Mouse (Mus musculus): Measurements from ENCODE around the gene Hpcal1. TPM values are rescaled to one million over a fixed set of nuclear protein-coding genes. Genes with fewer than 3 reads are reported as not detected.
"Not testable (repeated sequence)": the region's sequence is repeated elsewhere in the genome, so short reads cannot be mapped to it uniquely, and the experiment has no call there.

Gene Hpcal1
- polyA plus RNA-seq, 1 experiment = 65.5 TPM

GRCm38 (mm10) chr12:17762286-17762933 lies 71.8 kb downstream of the Hpcal1 start:
- Histone ChIP-seq H3K9me3 (replicated peaks; ENCODE audit: control insufficient read depth, insufficient read depth, low read length, poor library complexity, severe bottlenecking) (no peaks in the 10 kb centered on the region; the same call in 1 of the 2 replicates), H3K4me3 (ENCODE audit: low read depth, low read length) (no peak overlapping the region), H3K9ac (ENCODE audit: low read depth, poor library complexity, severe bottlenecking) (no peak overlapping the region), H3K4me1 (ENCODE audit: control insufficient read depth, insufficient read depth, low read length) (peaks cover 5% of the 10 kb centered on the region), H3K36me3 (ENCODE audit: control insufficient read depth, insufficient read depth, low read length, poor library complexity, severe bottlenecking) (no peaks in the 10 kb centered on the region), H3K27me3 (ENCODE audit: control insufficient read depth, insufficient read depth, low read length, poor library complexity, severe bottlenecking) (no peaks in the 10 kb centered on the region), H3K27ac (ENCODE audit: insufficient read depth, low read length) (no peak overlapping the region)
- TF ChIP-seq POLR2A (IDR thresholded peaks at IDR 0.05; ENCODE audit: insufficient read depth, low read length) = no peak
- peak; percentile 78; the same call in 1 of the 2 replicates for TF ChIP-seq EP300 (IDR thresholded peaks at IDR 0.05; ENCODE audit: insufficient read depth, low read depth, low read length)

- H3K36me3 ChIP-seq (ENCODE audit: control insufficient read depth, insufficient read depth, low read length, poor library complexity, severe bottlenecking) = no peaks in the 10 kb centered on the region
- no peak overlapping the region for H3K27ac ChIP-seq (ENCODE audit: insufficient read depth, low read length)
- TF ChIP-seq POLR2A (IDR thresholded peaks at IDR 0.05; ENCODE audit: insufficient read depth, low read length) (no peak), CTCF (IDR thresholded peaks at IDR 0.05; ENCODE audit: low read depth, low read length) (no peak), EP300 (IDR thresholded peaks at IDR 0.05; ENCODE audit: insufficient read depth, low read depth, low read length) (no peak)
- no peaks in the 10 kb centered on the region for H3K27me3 ChIP-seq (ENCODE audit: control insufficient read depth, insufficient read depth, low read length, poor library complexity, severe bottlenecking)
- peaks cover 5% of the 10 kb centered on the region for H3K4me1 ChIP-seq (ENCODE audit: control insufficient read depth, insufficient read depth, low read length)
- no peaks in the 10 kb centered on the region; the same call in 1 of the 2 replicates for H3K9me3 ChIP-seq (replicated peaks; ENCODE audit: control insufficient read depth, insufficient read depth, low read length, poor library complexity, severe bottlenecking)
- no peak overlapping the region for H3K4me3 ChIP-seq (ENCODE audit: low read depth, low read length)
- no peak overlapping the region for H3K9ac ChIP-seq (ENCODE audit: low read depth, poor library complexity, severe bottlenecking)
These were observed 72.4 kb downstream of the Hpcal1 start for GRCm38 (mm10) chr12:17763054-17763453.

- Histone ChIP-seq H3K27me3 (ENCODE audit: control insufficient read depth, insufficient read depth, low read length, poor library complexity, severe bottlenecking) (no peaks in the 10 kb centered on the region), H3K4me3 (ENCODE audit: low read depth, low read length) (no peak overlapping the region), H3K9ac (ENCODE audit: low read depth, poor library complexity, severe bottlenecking) (no peak overlapping the region), H3K27ac (ENCODE audit: insufficient read depth, low read length) (no peak overlapping the region), H3K36me3 (ENCODE audit: control insufficient read depth, insufficient read depth, low read length, poor library complexity, severe bottlenecking) (no peaks in the 10 kb centered on the region), H3K9me3 (replicated peaks; ENCODE audit: control insufficient read depth, insufficient read depth, low read length, poor library complexity, severe bottlenecking) (no peaks in the 10 kb centered on the region; the same call in 1 of the 2 replicates), H3K4me1 (ENCODE audit: control insufficient read depth, insufficient read depth, low read length) (peaks cover 5% of the 10 kb centered on the region)
- TF ChIP-seq EP300 (IDR thresholded peaks at IDR 0.05; ENCODE audit: insufficient read depth, low read depth, low read length) = no peak
- TF ChIP-seq CTCF (IDR thresholded peaks at IDR 0.05; ENCODE audit: low read depth, low read length) = no peak
- TF ChIP-seq POLR2A (IDR thresholded peaks at IDR 0.05; ENCODE audit: insufficient read depth, low read length) = no peak
These were observed 73.3 kb downstream of the Hpcal1 start for GRCm38 (mm10) chr12:17764005-17764404.

- H3K4me3 ChIP-seq (ENCODE audit: low read depth, low read length); H3K4me1 ChIP-seq (ENCODE audit: control insufficient read depth, insufficient read depth, low read length); H3K27ac ChIP-seq (ENCODE audit: insufficient read depth, low read length); H3K36me3 ChIP-seq (ENCODE audit: control insufficient read depth, insufficient read depth, low read length, poor library complexity, severe bottlenecking); H3K9ac ChIP-seq (ENCODE audit: low read depth, poor library complexity, severe bottlenecking); H3K9me3 ChIP-seq (replicated peaks; ENCODE audit: control insufficient read depth, insufficient read depth, low read length, poor library complexity, severe bottlenecking); H3K27me3 ChIP-seq (ENCODE audit: control insufficient read depth, insufficient read depth, low read length, poor library complexity, severe bottlenecking): not testable (repeated sequence)
These were observed 76.9 kb downstream of the Hpcal1 start for GRCm38 (mm10) chr12:17767567-17767966.

- H3K27me3 ChIP-seq (ENCODE audit: control insufficient read depth, insufficient read depth, low read length, poor library complexity, severe bottlenecking) = no peaks in the 10 kb centered on the region
- no peak overlapping the region for H3K9ac ChIP-seq (ENCODE audit: low read depth, poor library complexity, severe bottlenecking)
- no peak overlapping the region for H3K27ac ChIP-seq (ENCODE audit: insufficient read depth, low read length)
- H3K36me3 ChIP-seq (ENCODE audit: control insufficient read depth, insufficient read depth, low read length, poor library complexity, severe bottlenecking) = no peaks in the 10 kb centered on the region
- H3K9me3 ChIP-seq (replicated peaks; ENCODE audit: control insufficient read depth, insufficient read depth, low read length, poor library complexity, severe bottlenecking) = no peaks in the 10 kb centered on the region
- no peaks in the 10 kb centered on the region for H3K4me1 ChIP-seq (ENCODE audit: control insufficient read depth, insufficient read depth, low read length)
- H3K4me3 ChIP-seq (ENCODE audit: low read depth, low read length) = no peak overlapping the region
- TF ChIP-seq EP300 (IDR thresholded peaks at IDR 0.05; ENCODE audit: insufficient read depth, low read depth, low read length) (no peak), POLR2A (IDR thresholded peaks at IDR 0.05; ENCODE audit: insufficient read depth, low read length) (no peak), CTCF (IDR thresholded peaks at IDR 0.05; ENCODE audit: low read depth, low read length) (no peak)
These were observed 79.0 kb downstream of the Hpcal1 start for GRCm38 (mm10) chr12:17769476-17770172.

- H3K4me3 ChIP-seq (ENCODE audit: low read depth, low read length) = no peak overlapping the region
- H3K9me3 ChIP-seq (replicated peaks; ENCODE audit: control insufficient read depth, insufficient read depth, low read length, poor library complexity, severe bottlenecking) = no peaks in the 10 kb centered on the region
- TF ChIP-seq POLR2A (IDR thresholded peaks at IDR 0.05; ENCODE audit: insufficient read depth, low read length) (no peak), CTCF (IDR thresholded peaks at IDR 0.05; ENCODE audit: low read depth, low read length) (no peak), EP300 (IDR thresholded peaks at IDR 0.05; ENCODE audit: insufficient read depth, low read depth, low read length) (no peak)
- no peaks in the 10 kb centered on the region for H3K27me3 ChIP-seq (ENCODE audit: control insufficient read depth, insufficient read depth, low read length, poor library complexity, severe bottlenecking)
- H3K9ac ChIP-seq (ENCODE audit: low read depth, poor library complexity, severe bottlenecking) = no peak overlapping the region
- H3K4me1 ChIP-seq (ENCODE audit: control insufficient read depth, insufficient read depth, low read length) = no peaks in the 10 kb centered on the region
- H3K27ac ChIP-seq (ENCODE audit: insufficient read depth, low read length) = no peak overlapping the region
- H3K36me3 ChIP-seq (ENCODE audit: control insufficient read depth, insufficient read depth, low read length, poor library complexity, severe bottlenecking) = no peaks in the 10 kb centered on the region
These were observed 79.9 kb downstream of the Hpcal1 start for GRCm38 (mm10) chr12:17770538-17770937.

GRCm38 (mm10) chr12:17773721-17774120 lies 83.1 kb downstream of the Hpcal1 start:
- not testable (repeated sequence) for H3K4me1 ChIP-seq (ENCODE audit: control insufficient read depth, insufficient read depth, low read length); H3K4me3 ChIP-seq (ENCODE audit: low read depth, low read length); H3K27ac ChIP-seq (ENCODE audit: insufficient read depth, low read length); H3K9ac ChIP-seq (ENCODE audit: low read depth, poor library complexity, severe bottlenecking); H3K36me3 ChIP-seq (ENCODE audit: control insufficient read depth, insufficient read depth, low read length, poor library complexity, severe bottlenecking); H3K27me3 ChIP-seq (ENCODE audit: control insufficient read depth, insufficient read depth, low read length, poor library complexity, severe bottlenecking); H3K9me3 ChIP-seq (replicated peaks; ENCODE audit: control insufficient read depth, insufficient read depth, low read length, poor library complexity, severe bottlenecking)

GRCm38 (mm10) chr12:17774842-17775241 lies 84.2 kb downstream of the Hpcal1 start:
- not testable (repeated sequence) for H3K27me3 ChIP-seq (ENCODE audit: control insufficient read depth, insufficient read depth, low read length, poor library complexity, severe bottlenecking); H3K9ac ChIP-seq (ENCODE audit: low read depth, poor library complexity, severe bottlenecking); H3K9me3 ChIP-seq (replicated peaks; ENCODE audit: control insufficient read depth, insufficient read depth, low read length, poor library complexity, severe bottlenecking); H3K36me3 ChIP-seq (ENCODE audit: control insufficient read depth, insufficient read depth, low read length, poor library complexity, severe bottlenecking); H3K4me1 ChIP-seq (ENCODE audit: control insufficient read depth, insufficient read depth, low read length); H3K27ac ChIP-seq (ENCODE audit: insufficient read depth, low read length); H3K4me3 ChIP-seq (ENCODE audit: low read depth, low read length)
